Mouse (Mus musculus): Measurements from ENCODE around the gene Fndc11.

Gene Fndc11

GRCm38 (mm10) chr2:181218881-181219485 is 830 bp upstream of the Fndc11 start:
- DNase-seq (ENCODE audit: low read depth, low spot score), result no peak

GRCm38 (mm10) chr2:181220361-181220760 is 548 bp downstream of the Fndc11 start:
- DNase-seq (ENCODE audit: low read depth, low spot score), result no peak

- no peak for DNase-seq (ENCODE audit: low read depth, low spot score)
Observed at GRCm38 (mm10) chr2:181224994-181225393, 5.2 kb downstream of the Fndc11 start.

- DNase-seq (ENCODE audit: low read depth, low spot score), result no peak
Observed at GRCm38 (mm10) chr2:181227122-181227521, 7.3 kb downstream of the Fndc11 start.

GRCm38 (mm10) chr2:181228335-181228734 is 8.5 kb downstream of the Fndc11 start:
- DNase-seq (ENCODE audit: low read depth, low spot score), result no peak

- no peak for DNase-seq (ENCODE audit: low read depth, low spot score)
Observed at GRCm38 (mm10) chr2:181231171-181231570, 11.4 kb downstream of the Fndc11 start.

- no peak for DNase-seq (ENCODE audit: low read depth, low spot score)
Observed at GRCm38 (mm10) chr2:181233443-181233842, 13.6 kb downstream of the Fndc11 start.

GRCm38 (mm10) chr2:181234680-181235079 is 14.9 kb downstream of the Fndc11 start:
- DNase-seq (ENCODE audit: low read depth, low spot score), result no peak

GRCm38 (mm10) chr2:181235681-181236566 is 16.1 kb downstream of the Fndc11 start:
- DNase-seq (ENCODE audit: low read depth, low spot score), result no peak

- DNase-seq (ENCODE audit: low read depth, low spot score), result no peak
Observed at GRCm38 (mm10) chr2:181237251-181238014, 17.6 kb downstream of the Fndc11 start.

GRCm38 (mm10) chr2:181238091-181238610 is 18.3 kb downstream of the Fndc11 start:
- DNase-seq (ENCODE audit: low read depth, low spot score), result no peak

GRCm38 (mm10) chr2:181238861-181239260 is 19.0 kb downstream of the Fndc11 start:
- no peak for DNase-seq (ENCODE audit: low read depth, low spot score)

- DNase-seq (ENCODE audit: low read depth, low spot score), result no peak
Observed at GRCm38 (mm10) chr2:181239261-181239660, 19.4 kb downstream of the Fndc11 start.

- DNase-seq (ENCODE audit: low read depth, low spot score), result no peak
Observed at GRCm38 (mm10) chr2:181240806-181241440, 21.1 kb downstream of the Fndc11 start.

GRCm38 (mm10) chr2:181241602-181242313 is 21.9 kb downstream of the Fndc11 start, which contains the start of gene Helz2:
Gene Helz2, minus strand, starts transcription at chr2:181242027.
- DNase-seq (ENCODE audit: low read depth, low spot score), result peak; percentile 54

- DNase-seq (ENCODE audit: low read depth, low spot score), result no peak
Observed at GRCm38 (mm10) chr2:181242314-181242665, 22.5 kb downstream of the Fndc11 start.

GRCm38 (mm10) chr2:181243706-181244394 is 24.0 kb downstream of the Fndc11 start:
- peak; percentile 40 for DNase-seq (ENCODE audit: low read depth, low spot score)

GRCm38 (mm10) chr2:181245031-181245430 is 25.2 kb downstream of the Fndc11 start:
- no peak for DNase-seq (ENCODE audit: low read depth, low spot score)

- DNase-seq (ENCODE audit: low read depth, low spot score), result no peak
Observed at GRCm38 (mm10) chr2:181249217-181249616, 29.4 kb downstream of the Fndc11 start.

GRCm38 (mm10) chr2:181251841-181252240 is 32.0 kb downstream of the Fndc11 start:
- no peak for DNase-seq (ENCODE audit: low read depth, low spot score)

All from skeletal muscle tissue, adult 2 months (tissue).